Mouse (Mus musculus): ENCODE measurements around the gene Scd3. TPM values are rescaled to one million over a fixed set of nuclear protein-coding genes. Genes with fewer than 3 reads are reported as not detected.

Scd3 gene
- polyA plus RNA-seq, 1 experiment, result not detected

DNA sequence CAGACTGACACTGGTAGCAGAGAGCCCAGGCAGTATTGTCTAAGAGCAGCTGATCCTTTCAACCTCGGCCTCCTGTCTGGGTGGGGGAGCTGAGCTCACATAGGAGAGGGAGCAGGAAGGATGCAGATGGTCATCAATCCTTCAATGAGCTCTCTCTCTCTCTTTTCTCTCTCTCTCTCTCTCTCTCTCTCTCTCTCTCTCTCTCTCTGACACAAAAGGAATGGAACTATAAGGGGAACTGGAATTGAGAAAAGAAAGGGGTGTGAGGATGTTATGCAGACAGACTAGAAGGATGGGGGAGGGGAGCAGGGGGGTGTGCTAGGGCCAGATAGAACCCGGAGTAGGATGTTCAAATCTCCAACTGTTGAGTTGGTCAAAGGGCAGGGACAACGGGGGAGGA, 10.7 kb upstream of the Scd3 start, which contains the start of gene Pkd2l1:
Gene Pkd2l1, minus strand, starts transcription at position 101 of the 400 bp plus-strand sequence.
- Histone ChIP-seq H3K4me1 (peaks cover 77% of the 10 kb centered on the region), H3K27me3 (replicated peaks) (peaks cover 31% of the 10 kb centered on the region), H3K36me3 (replicated peaks; ENCODE audit: low read length) (no peaks in the 10 kb centered on the region), H3K9me3 (no peaks in the 10 kb centered on the region), H3K4me3 (replicated peaks) (peak within 1 kb of the TSS; percentile 29)
- no peak for TF ChIP-seq FLI1 (IDR thresholded peaks at IDR 0.05; ENCODE audit: low read length)
- no peak for TF ChIP-seq GATA1 (IDR thresholded peaks at IDR 0.05; ENCODE audit: borderline replicate concordance, low read length)

DNA sequence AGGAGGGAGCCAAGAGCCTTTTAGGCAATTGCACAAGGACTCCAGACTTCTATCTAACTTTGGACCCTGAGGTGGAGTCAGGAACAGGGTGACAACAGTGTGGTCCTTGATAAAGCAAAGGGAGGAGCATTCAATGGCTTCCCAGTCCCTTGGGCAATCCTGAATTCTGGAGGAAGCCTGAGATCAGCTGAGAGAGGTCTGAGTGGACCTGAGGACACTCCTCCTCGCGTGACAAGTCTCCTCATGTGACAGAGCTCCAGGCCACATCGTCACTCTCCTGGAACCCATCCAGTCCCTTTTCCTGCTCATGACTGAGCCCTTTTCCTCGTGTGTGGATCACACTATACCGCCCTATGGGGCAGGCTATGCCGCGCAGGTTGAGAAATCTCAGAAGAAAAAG, 9.2 kb upstream of the Scd3 start:
- TF ChIP-seq FLI1 (IDR thresholded peaks at IDR 0.05; ENCODE audit: low read length) (no peak), GATA1 (IDR thresholded peaks at IDR 0.05; ENCODE audit: borderline replicate concordance, low read length) (no peak)
- Histone ChIP-seq H3K4me3 (replicated peaks) (peak overlapping the region; percentile 8), H3K4me1 (peaks cover 87% of the 10 kb centered on the region), H3K36me3 (replicated peaks; ENCODE audit: low read length) (no peaks in the 10 kb centered on the region), H3K27me3 (replicated peaks) (peaks cover 30% of the 10 kb centered on the region), H3K9me3 (no peaks in the 10 kb centered on the region)

DNA sequence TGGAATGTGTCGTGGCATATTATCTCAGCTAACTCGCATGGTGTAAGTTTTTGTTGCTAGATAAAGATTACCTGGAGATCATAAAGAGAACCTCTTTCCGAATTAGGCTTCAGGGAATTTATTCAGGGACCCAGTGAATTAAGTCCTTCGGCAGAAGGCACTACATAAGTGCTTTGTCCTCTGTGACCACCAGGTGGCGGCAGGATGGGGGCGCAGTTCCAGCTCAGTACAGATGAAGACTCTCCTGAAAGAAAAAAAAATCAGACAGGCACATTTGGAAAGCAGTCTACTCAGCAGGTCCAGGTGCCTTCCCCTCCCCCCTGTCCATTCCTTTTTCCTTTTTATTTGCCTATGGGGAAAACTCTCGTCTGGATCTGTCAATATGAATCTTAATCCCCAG, 7.9 kb upstream of the Scd3 start:
- Histone ChIP-seq H3K27me3 (replicated peaks) (peaks cover 21% of the 10 kb centered on the region), H3K9me3 (no peaks in the 10 kb centered on the region), H3K36me3 (replicated peaks; ENCODE audit: low read length) (no peaks in the 10 kb centered on the region), H3K4me1 (peaks cover 80% of the 10 kb centered on the region), H3K4me3 (replicated peaks) (no peak overlapping the region)
- no peak for TF ChIP-seq FLI1 (IDR thresholded peaks at IDR 0.05; ENCODE audit: low read length)
- no peak for TF ChIP-seq GATA1 (IDR thresholded peaks at IDR 0.05; ENCODE audit: borderline replicate concordance, low read length)

DNA sequence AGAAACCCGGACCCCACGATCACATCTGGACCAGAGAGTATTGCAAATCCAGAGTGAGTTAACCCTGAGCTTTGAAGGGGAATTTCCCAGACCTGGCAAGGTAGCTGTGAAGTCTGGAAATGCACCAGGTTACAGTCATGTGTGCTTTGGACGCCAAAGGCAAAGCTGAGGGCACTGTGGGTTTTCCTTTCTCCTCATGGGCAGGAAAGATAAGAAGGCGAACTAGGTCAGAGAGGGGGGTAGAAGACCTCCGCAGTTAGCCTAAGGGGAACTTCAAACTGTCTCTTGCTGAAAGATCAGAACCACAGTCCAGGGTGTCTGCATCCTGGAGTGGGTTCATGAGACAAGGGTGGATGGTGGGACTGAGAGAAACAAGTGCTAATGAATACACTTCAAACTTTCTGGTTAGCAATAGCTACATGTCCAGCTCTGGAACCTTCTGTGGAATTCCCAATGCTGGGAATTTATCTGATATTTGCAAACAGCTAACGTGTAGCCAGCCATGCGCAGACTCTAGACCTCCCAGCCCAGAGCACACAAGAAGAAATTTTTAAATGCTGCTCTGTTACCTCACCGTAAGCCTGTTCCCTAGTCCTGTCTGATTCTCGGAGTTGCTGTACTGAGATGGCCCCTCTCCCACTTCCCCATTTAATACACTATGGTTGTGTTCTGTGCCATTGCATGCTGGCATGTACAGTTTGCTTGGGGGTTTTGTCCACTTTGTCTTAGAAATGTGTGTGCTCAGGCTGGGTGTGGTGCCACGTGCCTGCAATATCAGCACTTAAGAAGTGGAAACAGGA, 5.8 kb upstream of the Scd3 start:
- TF ChIP-seq GATA1 (IDR thresholded peaks at IDR 0.05; ENCODE audit: borderline replicate concordance, low read length) (peak; percentile 56; the same call in 1 of the 3 replicates), FLI1 (IDR thresholded peaks at IDR 0.05; ENCODE audit: low read length) (no peak)
- H3K36me3 ChIP-seq (replicated peaks; ENCODE audit: low read length), result no peaks in the 10 kb centered on the region
- no peaks in the 10 kb centered on the region for H3K9me3 ChIP-seq
- H3K27me3 ChIP-seq (replicated peaks), result peaks cover 13% of the 10 kb centered on the region
- H3K4me1 ChIP-seq, result peaks cover 85% of the 10 kb centered on the region
- H3K4me3 ChIP-seq (replicated peaks), result peak overlapping the region; percentile 74

DNA sequence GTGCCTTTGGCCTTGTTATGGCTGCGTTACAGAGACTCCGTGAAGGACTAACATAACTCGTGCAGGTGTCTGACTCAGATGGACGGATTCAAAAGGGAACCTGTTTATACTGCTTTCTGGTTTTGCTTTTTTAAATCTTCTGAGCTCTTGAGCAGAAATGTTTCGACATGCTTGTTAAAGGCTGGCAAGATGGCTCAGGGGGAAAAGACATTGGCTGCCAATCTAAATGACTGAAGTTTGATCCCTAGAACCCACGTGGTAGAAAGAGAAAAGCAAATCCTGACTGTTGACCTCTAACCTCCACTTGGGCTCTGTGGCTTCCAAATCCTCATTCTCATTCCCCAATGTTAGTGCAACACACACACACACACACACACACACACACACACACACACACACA, 4.6 kb upstream of the Scd3 start:
- Histone ChIP-seq H3K4me3 (replicated peaks) (no peak overlapping the region), H3K9me3 (no peaks in the 10 kb centered on the region; the same call in 1 of the 2 replicates), H3K36me3 (replicated peaks; ENCODE audit: low read length) (no peaks in the 10 kb centered on the region), H3K4me1 (peaks cover 83% of the 10 kb centered on the region), H3K27me3 (replicated peaks) (peaks cover 19% of the 10 kb centered on the region)
- TF ChIP-seq FLI1 (IDR thresholded peaks at IDR 0.05; ENCODE audit: low read length), result no peak
- TF ChIP-seq GATA1 (IDR thresholded peaks at IDR 0.05; ENCODE audit: borderline replicate concordance, low read length), result no peak

DNA sequence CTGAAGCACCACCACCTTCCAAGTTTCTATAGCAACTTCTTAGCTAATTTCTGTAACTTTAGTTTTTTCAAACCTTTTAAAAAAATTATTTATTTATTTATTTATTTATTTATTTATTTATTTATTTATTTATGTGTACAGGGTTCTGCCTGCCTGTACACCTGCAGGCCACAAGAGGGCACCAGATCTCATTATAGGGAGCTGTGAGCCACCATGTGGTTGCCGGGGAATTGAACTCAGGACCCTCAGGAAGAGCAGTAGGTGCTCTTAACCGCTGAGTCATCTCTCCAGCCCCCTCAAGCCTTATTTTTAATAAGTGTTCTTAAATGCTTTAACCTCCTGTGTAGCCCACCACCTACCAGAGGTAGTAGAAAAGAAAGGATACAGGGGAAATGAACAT, 4.1 kb upstream of the Scd3 start:
- H3K9me3 ChIP-seq, result no peaks in the 10 kb centered on the region; the same call in 1 of the 2 replicates
- peaks cover 21% of the 10 kb centered on the region for H3K27me3 ChIP-seq (replicated peaks)
- H3K4me1 ChIP-seq, result peaks cover 83% of the 10 kb centered on the region
- H3K36me3 ChIP-seq (replicated peaks; ENCODE audit: low read length), result no peaks in the 10 kb centered on the region
- H3K4me3 ChIP-seq (replicated peaks), result no peak overlapping the region
- TF ChIP-seq GATA1 (IDR thresholded peaks at IDR 0.05; ENCODE audit: borderline replicate concordance, low read length), result no peak
- no peak for TF ChIP-seq FLI1 (IDR thresholded peaks at IDR 0.05; ENCODE audit: low read length)

DNA sequence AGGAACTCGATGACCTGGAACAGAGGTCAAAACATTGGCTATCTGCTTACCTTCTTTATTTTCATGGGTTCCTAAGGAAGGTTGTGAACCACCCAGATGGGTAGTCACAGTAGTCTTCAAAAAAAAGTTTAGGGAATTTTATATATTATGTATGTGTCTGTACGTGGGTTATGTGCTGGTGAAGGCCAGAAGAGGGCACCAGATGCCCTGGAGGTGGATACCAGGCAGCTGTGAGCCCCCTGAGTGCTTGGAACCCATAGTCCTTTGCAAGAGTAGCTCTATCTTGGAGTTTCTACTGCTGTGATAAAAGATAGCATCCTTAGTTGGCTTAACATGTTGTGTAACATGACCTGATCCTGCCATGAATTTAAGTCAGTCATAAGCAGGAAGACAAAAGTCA, 4.0 kb downstream of the Scd3 start:
- Histone ChIP-seq H3K36me3 (replicated peaks; ENCODE audit: low read length) (no peaks in the 10 kb centered on the region), H3K9me3 (peaks cover 3% of the 10 kb centered on the region; the same call in 1 of the 2 replicates), H3K4me3 (replicated peaks) (no peak overlapping the region), H3K4me1 (peaks cover 22% of the 10 kb centered on the region), H3K27me3 (replicated peaks) (peaks cover 74% of the 10 kb centered on the region)
- no peak for TF ChIP-seq GATA1 (IDR thresholded peaks at IDR 0.05; ENCODE audit: borderline replicate concordance, low read length)
- TF ChIP-seq FLI1 (IDR thresholded peaks at IDR 0.05; ENCODE audit: low read length), result no peak

DNA sequence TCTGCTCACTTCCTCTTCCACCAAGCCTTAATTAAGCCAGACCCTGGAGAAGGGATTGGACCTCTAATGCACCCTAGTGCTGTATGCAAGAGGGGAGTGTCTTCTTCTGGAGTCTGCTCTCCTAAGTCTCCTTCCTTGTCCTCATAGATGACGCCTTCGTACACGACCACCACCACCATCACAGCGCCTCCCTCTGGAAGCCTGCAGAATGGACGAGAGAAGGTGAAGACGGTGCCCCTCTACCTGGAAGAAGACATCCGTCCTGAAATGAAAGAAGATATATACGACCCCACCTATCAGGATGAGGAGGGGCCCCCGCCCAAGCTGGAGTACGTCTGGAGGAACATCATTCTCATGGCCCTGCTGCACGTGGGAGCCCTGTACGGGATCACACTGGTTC, 12.2 kb downstream of the Scd3 start:
- H3K4me1 ChIP-seq, result peaks cover 8% of the 10 kb centered on the region
- TF ChIP-seq GATA1 (IDR thresholded peaks at IDR 0.05; ENCODE audit: borderline replicate concordance, low read length) (no peak), FLI1 (IDR thresholded peaks at IDR 0.05; ENCODE audit: low read length) (no peak)
- H3K4me3 ChIP-seq (replicated peaks), result no peak overlapping the region
- no peaks in the 10 kb centered on the region for H3K36me3 ChIP-seq (replicated peaks; ENCODE audit: low read length)
- H3K9me3 ChIP-seq, result peaks cover 6% of the 10 kb centered on the region; the same call in 1 of the 2 replicates
- H3K27me3 ChIP-seq (replicated peaks), result peaks cover 68% of the 10 kb centered on the region

DNA sequence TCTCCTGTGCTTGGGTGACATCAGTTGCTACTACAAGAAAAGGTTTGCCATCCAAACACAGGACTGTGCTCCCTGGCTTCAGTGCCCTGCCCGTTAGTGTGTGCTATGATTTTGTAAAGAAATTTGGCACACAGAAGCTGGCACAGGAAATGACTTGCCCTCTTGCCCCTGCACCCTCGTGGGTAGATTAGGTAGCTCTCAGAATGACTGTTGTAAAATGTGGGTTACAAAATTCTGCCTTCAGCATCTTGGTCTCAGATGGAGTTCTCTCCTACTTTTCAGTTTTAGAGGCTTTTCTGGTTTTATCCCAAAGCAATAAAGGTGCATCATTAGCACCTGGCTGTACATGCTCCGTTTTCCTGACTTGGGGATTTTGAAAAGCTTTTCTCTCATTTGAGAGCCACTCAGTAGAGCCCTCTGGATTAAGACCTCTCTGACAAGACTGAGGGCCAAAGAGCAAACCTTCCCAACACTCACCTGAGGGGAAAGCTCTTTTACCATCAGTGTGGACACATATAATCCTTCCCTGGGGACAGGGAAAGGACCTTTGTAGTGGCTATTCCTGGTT, 15.0 kb downstream of the Scd3 start:
- Histone ChIP-seq H3K9me3 (peaks cover 4% of the 10 kb centered on the region; the same call in 1 of the 2 replicates), H3K4me1 (peaks cover 8% of the 10 kb centered on the region), H3K27me3 (replicated peaks) (peaks cover 44% of the 10 kb centered on the region), H3K4me3 (replicated peaks) (no peak overlapping the region), H3K36me3 (replicated peaks; ENCODE audit: low read length) (no peaks in the 10 kb centered on the region)
- TF ChIP-seq GATA1 (IDR thresholded peaks at IDR 0.05; ENCODE audit: borderline replicate concordance, low read length) (no peak), FLI1 (IDR thresholded peaks at IDR 0.05; ENCODE audit: low read length) (no peak)

DNA sequence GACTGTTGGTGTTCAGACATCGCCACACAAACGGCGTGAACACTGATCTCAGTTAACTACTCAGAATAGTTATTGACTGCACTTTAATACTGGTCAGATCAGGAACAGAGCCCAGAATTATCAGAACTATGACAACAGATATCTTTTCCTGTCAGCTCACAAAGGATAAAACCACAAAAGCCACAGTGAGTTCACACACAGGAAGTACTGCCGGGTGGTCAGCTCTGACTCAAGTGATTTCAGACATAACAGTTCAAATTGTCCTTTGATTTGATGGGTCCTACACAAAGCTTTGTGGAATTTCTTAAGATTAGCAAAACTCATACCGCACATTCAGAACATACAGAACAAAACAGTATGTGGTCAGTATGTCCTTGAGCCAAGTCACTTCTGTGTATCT, 22.7 kb downstream of the Scd3 start:
- peaks cover 44% of the 10 kb centered on the region for H3K27me3 ChIP-seq (replicated peaks)
- H3K36me3 ChIP-seq (replicated peaks; ENCODE audit: low read length), result no peaks in the 10 kb centered on the region
- TF ChIP-seq FLI1 (IDR thresholded peaks at IDR 0.05; ENCODE audit: low read length), result no peak
- no peak for TF ChIP-seq GATA1 (IDR thresholded peaks at IDR 0.05; ENCODE audit: borderline replicate concordance, low read length)
- H3K4me3 ChIP-seq (replicated peaks), result no peak overlapping the region
- no peaks in the 10 kb centered on the region for H3K9me3 ChIP-seq
- peaks cover 20% of the 10 kb centered on the region for H3K4me1 ChIP-seq
